Mouse (Mus musculus): Measurements from ENCODE around the gene Ifit1bl1. TPM values are rescaled to one million over a fixed set of nuclear protein-coding genes. Genes with fewer than 3 reads are reported as not detected.
A peak's percentile ranks its signal among the peaks of the same experiment; 100 is the strongest.

Gene Ifit1bl1
- polyA plus RNA-seq, 1 experiment from 2014 or later = 0.14 TPM

DNA sequence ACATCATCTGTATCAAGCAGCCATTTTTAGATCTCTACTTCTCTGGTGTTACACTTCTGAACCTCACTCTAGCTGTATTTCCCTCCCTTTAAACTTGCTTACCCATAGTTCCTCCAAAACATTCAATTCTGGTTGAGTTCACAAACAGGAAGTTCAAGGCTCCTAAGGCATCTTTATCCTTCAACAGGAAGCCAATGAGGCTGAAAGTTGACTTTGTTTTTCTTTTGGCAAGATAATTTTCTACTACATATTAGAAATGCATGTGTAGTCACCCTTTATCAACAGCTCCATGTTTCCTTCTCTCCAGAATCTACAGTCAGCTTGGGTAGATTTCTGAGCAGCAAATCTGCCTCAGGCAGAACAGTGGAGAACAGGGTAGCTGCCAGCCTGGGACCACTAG lies 39.2 kb downstream of the Ifit1bl1 start:
- Histone ChIP-seq H3K27me3 (no peaks in the 10 kb centered on the region), H3K9ac (no peak overlapping the region), H3K4me1 (no peaks in the 10 kb centered on the region), H3K36me3 (no peaks in the 10 kb centered on the region), H3K27ac (no peak overlapping the region), H3K4me2 (replicated peaks) (no peak overlapping the region), H3K9me3 (no peaks in the 10 kb centered on the region), H3K4me3 (no peak overlapping the region)
- ATAC-seq (ENCODE audit: insufficient number of reproducible peaks, insufficient read depth, low FRiP score, low TSS enrichment) = no peak

DNA sequence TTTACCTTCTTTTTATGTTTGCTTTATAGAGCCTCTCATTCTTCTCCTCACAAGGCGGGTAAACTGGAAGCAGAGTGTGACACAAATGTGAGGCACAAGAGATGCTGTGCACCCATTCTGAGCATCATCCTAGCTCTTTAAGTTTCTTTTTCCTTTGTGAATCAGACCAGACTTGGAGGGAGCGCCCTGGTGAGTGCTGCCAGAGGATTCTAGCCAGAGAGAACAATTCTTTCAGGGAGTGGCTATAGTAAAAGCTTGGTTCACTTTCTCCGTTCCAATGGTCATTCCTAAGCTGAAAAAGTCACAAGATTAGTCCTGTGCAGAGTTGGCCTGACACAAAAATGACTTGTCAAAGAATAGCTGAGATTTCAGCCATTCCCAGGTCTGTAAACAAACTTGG lies 45.1 kb downstream of the Ifit1bl1 start:
- H3K4me1 ChIP-seq = peaks cover 20% of the 10 kb centered on the region; the same call in 1 of the 2 replicates

DNA sequence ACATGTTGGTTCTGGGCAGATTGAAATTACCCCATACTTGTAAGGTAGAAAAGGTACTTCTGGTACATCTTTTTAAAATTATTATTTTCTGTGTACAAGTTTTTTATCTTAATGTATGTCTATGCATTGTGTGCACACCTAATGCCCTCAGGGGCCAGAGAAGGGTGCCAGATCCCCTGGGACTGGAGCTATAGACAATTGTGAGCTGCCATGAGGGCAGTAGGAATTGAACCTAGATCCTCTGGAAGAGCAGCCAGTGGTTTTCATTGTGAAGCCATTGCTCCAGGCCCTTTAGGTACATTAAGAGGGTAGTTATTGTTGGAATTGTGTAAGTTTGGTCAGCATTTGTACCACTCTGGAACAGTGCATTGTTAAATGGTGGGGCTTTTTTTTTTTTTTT lies 47.7 kb downstream of the Ifit1bl1 start:
- H3K4me3 ChIP-seq = no peak overlapping the region
- H3K27me3 ChIP-seq = no peaks in the 10 kb centered on the region
- H3K9ac ChIP-seq = no peak overlapping the region
- H3K4me2 ChIP-seq (replicated peaks) = no peak overlapping the region
- no peak overlapping the region for H3K27ac ChIP-seq
- H3K4me1 ChIP-seq = peaks cover 20% of the 10 kb centered on the region; the same call in 1 of the 2 replicates
- no peaks in the 10 kb centered on the region for H3K36me3 ChIP-seq
- H3K9me3 ChIP-seq = no peaks in the 10 kb centered on the region
- ATAC-seq (ENCODE audit: insufficient number of reproducible peaks, insufficient read depth, low FRiP score, low TSS enrichment) = no peak

More for the DNA sequence above, 45.1 kb downstream of the Ifit1bl1 start:
- ATAC-seq (ENCODE audit: insufficient number of reproducible peaks, insufficient read depth, low FRiP score, low TSS enrichment) = no peak
- H3K36me3 ChIP-seq = no peaks in the 10 kb centered on the region
- no peak overlapping the region for H3K27ac ChIP-seq
- no peak overlapping the region for H3K4me3 ChIP-seq
- no peak overlapping the region for H3K4me2 ChIP-seq (replicated peaks)
- H3K27me3 ChIP-seq = no peaks in the 10 kb centered on the region
- H3K9me3 ChIP-seq = no peaks in the 10 kb centered on the region
- WGBS = 76% methylated on average over 3 of the region's 3 CpGs
- H3K9ac ChIP-seq = no peak overlapping the region

DNA sequence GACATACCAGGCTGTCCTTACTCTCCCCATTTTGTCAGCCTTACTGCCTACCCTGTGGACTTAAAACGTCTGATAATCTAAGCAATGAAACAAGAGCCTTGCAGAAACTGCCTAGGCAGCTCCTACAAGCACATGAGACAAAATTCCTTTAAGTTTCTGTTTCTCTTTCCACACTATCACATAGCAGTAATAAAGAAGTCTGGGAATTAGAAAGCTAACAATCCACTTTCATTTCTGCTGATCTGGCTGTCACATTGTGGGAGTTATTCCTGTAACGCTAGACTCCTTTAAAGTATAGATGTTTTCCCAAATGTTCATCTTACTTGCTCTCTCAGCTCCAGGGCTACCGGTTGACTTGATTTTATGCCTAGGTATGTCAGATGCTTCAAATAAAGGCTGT lies 48.2 kb downstream of the Ifit1bl1 start:
- Histone ChIP-seq H3K27me3 (no peaks in the 10 kb centered on the region), H3K27ac (peak overlapping the region; percentile 48; the same call in 1 of the 2 replicates), H3K9ac (no peak overlapping the region), H3K4me3 (no peak overlapping the region), H3K4me2 (replicated peaks) (peak overlapping the region; percentile 1; the same call in 1 of the 2 replicates), H3K36me3 (no peaks in the 10 kb centered on the region), H3K4me1 (peaks cover 20% of the 10 kb centered on the region; the same call in 1 of the 2 replicates), H3K9me3 (no peaks in the 10 kb centered on the region)
- WGBS = 34% methylated on average over 3 of the region's 3 CpGs
- no peak for ATAC-seq (ENCODE audit: insufficient number of reproducible peaks, insufficient read depth, low FRiP score, low TSS enrichment)

DNA sequence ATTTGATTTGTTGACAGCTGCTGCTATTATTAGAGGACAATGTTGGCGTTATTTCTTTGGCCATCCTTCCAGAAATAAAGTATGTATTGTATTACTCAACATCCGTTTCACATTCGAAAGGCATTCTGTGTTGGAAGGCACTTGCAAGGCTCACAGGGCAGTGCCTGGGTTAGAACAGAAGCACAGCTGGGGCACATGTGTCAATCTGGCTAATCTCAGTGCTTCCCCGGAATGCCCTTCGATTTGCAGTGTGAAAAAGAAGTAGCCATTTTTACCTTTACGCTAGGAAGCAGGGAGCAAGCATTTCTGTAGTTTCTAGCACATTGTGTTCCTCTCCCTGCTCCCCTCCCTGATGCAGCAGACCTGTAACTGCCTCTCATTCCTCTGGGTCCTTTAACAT lies 48.7 kb downstream of the Ifit1bl1 start:
- no peak for ATAC-seq (ENCODE audit: insufficient number of reproducible peaks, insufficient read depth, low FRiP score, low TSS enrichment)
- Histone ChIP-seq H3K27me3 (no peaks in the 10 kb centered on the region), H3K4me2 (replicated peaks) (peak overlapping the region; percentile 1; the same call in 1 of the 2 replicates), H3K36me3 (no peaks in the 10 kb centered on the region), H3K27ac (peak overlapping the region; percentile 48), H3K9me3 (no peaks in the 10 kb centered on the region), H3K4me1 (peaks cover 20% of the 10 kb centered on the region; the same call in 1 of the 2 replicates), H3K4me3 (no peak overlapping the region), H3K9ac (no peak overlapping the region)
- 28% methylated on average over 6 of the region's 6 CpGs for WGBS

DNA sequence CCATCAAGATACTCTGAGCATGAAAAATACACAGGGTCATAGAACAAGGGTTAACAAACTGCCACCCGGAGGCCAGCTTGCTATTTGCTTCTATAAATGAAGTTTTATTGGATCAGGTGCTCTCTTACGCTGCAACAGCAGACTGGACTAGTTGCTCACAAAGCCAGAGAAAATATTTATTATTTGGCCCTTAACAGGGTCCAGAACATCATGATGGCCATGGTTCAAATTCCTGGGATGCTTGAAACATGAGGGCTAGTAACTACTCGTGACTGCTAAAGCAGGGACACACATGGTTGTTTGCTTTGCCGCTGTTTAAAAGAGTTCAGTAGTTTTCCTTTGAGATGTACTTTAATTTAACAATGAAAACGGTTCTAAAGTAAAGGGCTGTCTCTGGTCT lies 49.8 kb downstream of the Ifit1bl1 start:
- no peak for ATAC-seq (ENCODE audit: insufficient number of reproducible peaks, insufficient read depth, low FRiP score, low TSS enrichment)
- peak overlapping the region; percentile 24; the same call in 1 of the 2 replicates for H3K4me2 ChIP-seq (replicated peaks)
- H3K4me3 ChIP-seq = no peak overlapping the region
- H3K4me1 ChIP-seq = peaks cover 20% of the 10 kb centered on the region; the same call in 1 of the 2 replicates
- no peaks in the 10 kb centered on the region for H3K9me3 ChIP-seq
- no peak overlapping the region for H3K9ac ChIP-seq
- peak overlapping the region; percentile 17; the same call in 1 of the 2 replicates for H3K27ac ChIP-seq
- H3K27me3 ChIP-seq = no peaks in the 10 kb centered on the region
- 51% methylated on average over 5 of the region's 5 CpGs for WGBS
- no peaks in the 10 kb centered on the region for H3K36me3 ChIP-seq

DNA sequence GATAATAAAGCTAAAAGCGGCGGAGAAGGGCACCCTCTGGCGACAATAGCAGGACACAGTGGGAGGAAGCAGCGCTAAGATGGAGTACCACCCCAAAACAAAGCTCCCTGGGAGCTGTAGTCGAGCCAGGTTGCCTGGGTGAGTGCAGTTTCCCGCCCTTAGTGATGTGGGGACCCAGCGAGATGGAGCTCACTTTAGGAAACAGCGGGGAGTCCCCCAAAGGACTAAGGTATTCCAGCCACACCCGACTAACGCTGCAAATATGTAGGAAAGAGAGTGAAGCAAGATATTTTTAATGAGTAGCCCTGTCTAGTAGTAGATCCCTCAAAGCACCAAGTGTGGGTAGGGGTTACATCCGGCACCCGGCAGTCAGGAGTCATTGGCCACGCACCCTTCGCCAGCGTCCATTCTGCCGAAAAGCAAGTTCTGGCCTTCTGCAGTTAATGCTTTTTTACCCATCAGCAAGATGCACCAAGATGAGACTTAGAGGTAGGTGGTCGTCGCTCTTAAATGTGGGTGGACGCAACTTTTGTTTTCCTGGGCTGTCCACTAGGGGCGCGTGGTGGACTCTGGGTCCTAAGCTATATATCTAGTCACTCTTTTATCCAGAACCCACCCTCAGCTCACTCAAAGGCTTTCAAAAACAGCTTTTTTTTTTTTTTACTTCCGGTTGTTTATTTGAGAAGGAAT lies 51.1 kb downstream of the Ifit1bl1 start, which contains the start of gene Ifit2:
Gene Ifit2 (plus strand): TSS at position 161 of the 690 bp plus-strand sequence.
- H3K9me3 ChIP-seq = no peaks in the 10 kb centered on the region
- H3K27me3 ChIP-seq = no peaks in the 10 kb centered on the region
- peaks cover 20% of the 10 kb centered on the region; the same call in 1 of the 2 replicates for H3K4me1 ChIP-seq
- peak within 1 kb of the TSS; percentile 40 for H3K4me3 ChIP-seq
- peak within 1 kb of the TSS; percentile 37 for H3K27ac ChIP-seq
- peak within 1 kb of the TSS; percentile 50 for H3K4me2 ChIP-seq (replicated peaks)
- H3K36me3 ChIP-seq = no peaks in the 10 kb centered on the region
- WGBS = 1% methylated on average over 22 of the region's 22 CpGs
- H3K9ac ChIP-seq = peak within 1 kb of the TSS; percentile 39; the same call in 1 of the 2 replicates
- ATAC-seq (ENCODE audit: insufficient number of reproducible peaks, insufficient read depth, low FRiP score, low TSS enrichment) = peak; percentile 87; the same call in 1 of the 2 replicates

DNA sequence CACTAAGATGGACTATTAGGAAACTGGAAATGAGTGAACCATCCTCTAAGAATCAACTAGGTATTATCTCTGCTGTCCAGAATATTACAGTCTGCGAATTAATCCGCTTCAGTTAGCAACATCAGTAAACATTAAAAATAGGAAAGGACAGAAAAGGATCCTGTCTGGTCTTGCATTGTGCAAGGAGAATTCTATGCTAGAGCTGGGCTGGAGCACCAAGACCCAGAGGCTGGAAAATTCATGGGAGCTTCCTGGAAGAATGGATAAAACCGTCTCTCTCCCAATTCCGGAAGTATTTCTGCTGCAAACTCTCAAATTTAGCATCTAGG lies 51.6 kb downstream of the Ifit1bl1 start:
- 33% methylated on average over 4 of the region's 4 CpGs for WGBS
- H3K9ac ChIP-seq = no peak overlapping the region
- H3K4me1 ChIP-seq = peaks cover 20% of the 10 kb centered on the region; the same call in 1 of the 2 replicates
- H3K27me3 ChIP-seq = no peaks in the 10 kb centered on the region
- peak overlapping the region; percentile 40 for H3K4me3 ChIP-seq
- ATAC-seq (ENCODE audit: insufficient number of reproducible peaks, insufficient read depth, low FRiP score, low TSS enrichment) = no peak
- H3K27ac ChIP-seq = no peak overlapping the region
- peak overlapping the region; percentile 50 for H3K4me2 ChIP-seq (replicated peaks)
- H3K36me3 ChIP-seq = no peaks in the 10 kb centered on the region
- H3K9me3 ChIP-seq = no peaks in the 10 kb centered on the region

DNA sequence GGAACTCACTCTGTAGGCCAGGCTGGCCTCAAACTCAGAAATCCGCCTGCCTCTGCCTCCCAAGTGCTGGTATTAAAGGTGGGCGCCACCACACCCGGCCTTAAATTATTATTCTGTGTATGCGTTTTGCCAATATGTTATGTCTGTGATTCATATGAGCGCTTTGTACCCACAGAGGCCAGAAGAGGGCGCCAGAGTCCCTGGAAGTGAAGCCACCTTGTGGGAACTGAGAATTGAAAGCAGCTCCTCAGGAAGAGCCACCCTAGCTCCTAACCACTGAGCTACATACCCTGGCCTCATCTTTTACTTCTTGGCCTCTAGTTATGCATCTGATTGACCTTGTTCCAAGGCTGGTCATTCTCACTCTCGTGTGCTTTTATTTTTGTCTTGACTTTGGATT lies 53.8 kb downstream of the Ifit1bl1 start:
- Histone ChIP-seq H3K4me2 (replicated peaks) (no peak overlapping the region), H3K27ac (no peak overlapping the region), H3K4me3 (no peak overlapping the region), H3K36me3 (no peaks in the 10 kb centered on the region), H3K9me3 (no peaks in the 10 kb centered on the region), H3K9ac (no peak overlapping the region), H3K4me1 (peaks cover 12% of the 10 kb centered on the region; the same call in 1 of the 2 replicates), H3K27me3 (no peaks in the 10 kb centered on the region)
- no peak for ATAC-seq (ENCODE audit: insufficient number of reproducible peaks, insufficient read depth, low FRiP score, low TSS enrichment)
- 28% methylated on average over 7 of the region's 7 CpGs for WGBS

DNA sequence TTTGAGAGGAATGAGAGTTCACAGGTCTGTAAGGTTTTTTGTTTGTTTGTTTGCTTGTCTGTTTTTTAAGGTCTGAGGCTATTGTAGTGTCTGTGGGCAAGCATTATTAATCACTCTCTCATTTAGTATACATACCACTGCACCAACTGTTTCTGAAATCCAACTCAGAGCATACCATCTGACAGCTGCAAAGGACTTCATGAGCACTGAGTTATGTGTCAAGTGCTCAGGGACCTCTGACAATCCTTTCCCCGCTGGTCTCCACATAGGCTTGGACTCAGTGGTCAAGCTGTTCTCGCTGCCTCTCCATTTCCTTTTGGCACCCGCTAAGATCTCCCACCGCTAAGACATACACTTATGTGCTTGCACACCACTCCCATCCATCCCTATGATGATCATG lies 55.5 kb downstream of the Ifit1bl1 start:
- no peaks in the 10 kb centered on the region for H3K27me3 ChIP-seq
- WGBS = 92% methylated on average over 4 of the region's 4 CpGs
- H3K4me2 ChIP-seq (replicated peaks) = no peak overlapping the region
- no peak overlapping the region for H3K27ac ChIP-seq
- H3K36me3 ChIP-seq = no peaks in the 10 kb centered on the region
- ATAC-seq (ENCODE audit: insufficient number of reproducible peaks, insufficient read depth, low FRiP score, low TSS enrichment) = no peak
- no peak overlapping the region for H3K4me3 ChIP-seq
- H3K9me3 ChIP-seq = no peaks in the 10 kb centered on the region
- no peaks in the 10 kb centered on the region for H3K4me1 ChIP-seq
- H3K9ac ChIP-seq = no peak overlapping the region

Measured in embryonic facial prominence, embryonic 12.5 days (tissue).